ENCODE assay signal across 28 mouse cellular contexts in the genomic region with DNA sequence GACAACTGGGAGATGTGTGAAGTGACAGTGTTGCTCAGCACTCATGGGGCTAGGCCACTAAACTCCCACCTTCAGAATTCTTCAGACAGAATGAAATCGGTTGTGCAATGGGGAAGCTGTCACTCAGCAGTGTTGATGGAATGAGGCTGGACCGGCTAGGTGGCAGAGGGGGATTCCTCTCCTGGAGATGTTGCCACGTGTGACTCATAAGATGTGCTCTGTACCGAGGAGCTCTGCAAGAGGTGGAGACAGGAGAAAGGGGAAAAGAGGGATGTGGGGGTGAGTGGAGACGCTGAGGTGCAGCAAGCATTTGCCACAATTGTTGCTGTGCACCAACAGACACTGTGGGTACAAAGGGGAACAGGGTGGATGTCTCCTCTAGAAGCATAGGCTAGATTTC.
A peak's percentile ranks its signal among the peaks of the same experiment; 100 is the strongest.
DNase-seq lines count a peak whose midpoint lies in the region; ATAC-seq and TF ChIP-seq lines count a peak whose summit lies in the region.
"Had no signal": no experiment of that assay in that cellular context is flagged by ENCODE, and none has a peak within 500 bp of the region (broad histone marks: within the 10 kb centered on the region; RNA-seq: fewer than 3 reads in every experiment).

No protein-coding gene starts in this region.

- DNase-seq in embryo, embryonic 10 days (ENCODE audit: low spot score): peak; percentile 11
- DNase-seq in embryo, embryonic 9.5 days (ENCODE audit: extremely low spot score): no peak
- DNase-seq in lung, embryonic 14.5 days: peak; percentile 52
- no peak for DNase-seq in lung, postnatal 10 days
- DNase-seq in urinary bladder, postnatal 25 days (ENCODE audit: low spot score): peak; percentile 15
- DNase-seq in urinary bladder, postnatal 36 days (ENCODE audit: low spot score in 2 of 2): no peak
- DNase-seq in midbrain, embryonic 14.5 days: no peak
- no peak for DNase-seq in kidney, postnatal 14 days
- DNase-seq: adrenal gland, postnatal 14 days; cerebellum, adult 11-12 months; cerebellum, postnatal 10 days; gastrocnemius, postnatal 10 days; heart, postnatal 36 days; kidney, adult 8-10 months; layer of hippocampus, postnatal 36 days; lung, postnatal 14 days; right cerebral cortex, postnatal 4 days had no signal

- ATAC-seq in lung, embryonic 14.5 days (ENCODE audit: insufficient read depth): peak; percentile 62
- ATAC-seq in midbrain, embryonic 14.5 days (ENCODE audit: low FRiP score, low TSS enrichment): no peak
- ATAC-seq: forebrain, embryonic 16.5 days; intestine, embryonic 16.5 days had no signal

- 37% methylated on average over 5 of the region's 5 CpGs for WGBS in lung, embryonic 14.5 days
- WGBS in midbrain, embryonic 14.5 days: 80% methylated on average over 5 of the region's 5 CpGs

- H3K4me1 ChIP-seq in lung, embryonic 14.5 days (ENCODE audit: insufficient read depth): peaks cover 7% of the 10 kb centered on the region
- H3K4me1 ChIP-seq in midbrain, embryonic 14.5 days (ENCODE audit: control insufficient read depth, insufficient read depth, low read length): no peaks in the 10 kb centered on the region
- H3K4me1 ChIP-seq: embryonic facial prominence, embryonic 12.5 days; forebrain, embryonic 10.5 days; hindbrain, embryonic 13.5 days; limb, embryonic 12.5 days; neural tube, embryonic 13.5 days had no signal

- no peaks in the 10 kb centered on the region for H3K36me3 ChIP-seq in lung, embryonic 14.5 days (ENCODE audit: insufficient read depth)
- H3K36me3 ChIP-seq in midbrain, embryonic 14.5 days (ENCODE audit: control insufficient read depth, insufficient read depth, low read length): no peaks in the 10 kb centered on the region
- H3K36me3 ChIP-seq: embryonic facial prominence, embryonic 12.5 days; forebrain, embryonic 10.5 days; heart, embryonic 15.5 days; hindbrain, embryonic 13.5 days; limb, embryonic 12.5 days; neural tube, embryonic 13.5 days had no signal

- H3K9ac ChIP-seq in lung, embryonic 14.5 days: no peak overlapping the region
- H3K9ac ChIP-seq in midbrain, embryonic 14.5 days (replicated peaks; ENCODE audit: low read length): no peak overlapping the region
- H3K9ac ChIP-seq: embryonic facial prominence, embryonic 12.5 days; heart, embryonic 15.5 days; hindbrain, embryonic 13.5 days; limb, embryonic 12.5 days; neural tube, embryonic 13.5 days had no signal

- H3K9me3 ChIP-seq in lung, embryonic 14.5 days (ENCODE audit: low read depth, low read length): no peaks in the 10 kb centered on the region
- H3K9me3 ChIP-seq in midbrain, embryonic 14.5 days (ENCODE audit: control insufficient read depth, low read length): no peaks in the 10 kb centered on the region
- H3K9me3 ChIP-seq: embryonic facial prominence, embryonic 12.5 days; forebrain, embryonic 10.5 days; heart, embryonic 15.5 days; hindbrain, embryonic 13.5 days; limb, embryonic 12.5 days; neural tube, embryonic 13.5 days had no signal

- no peak overlapping the region for H3K27ac ChIP-seq in lung, embryonic 14.5 days (ENCODE audit: low read depth)
- H3K27ac ChIP-seq in midbrain, embryonic 14.5 days (replicated peaks; ENCODE audit: low read depth, low read length): no peak overlapping the region
- H3K27ac ChIP-seq: embryonic facial prominence, embryonic 12.5 days; forebrain, embryonic 10.5 days; heart, embryonic 15.5 days; hindbrain, embryonic 13.5 days; kidney, postnatal 0 days; limb, embryonic 12.5 days; neural tube, embryonic 13.5 days had no signal

- H3K27me3 ChIP-seq in lung, embryonic 14.5 days (ENCODE audit: insufficient read depth, low read length): no peaks in the 10 kb centered on the region
- no peaks in the 10 kb centered on the region for H3K27me3 ChIP-seq in midbrain, embryonic 14.5 days (ENCODE audit: control insufficient read depth, insufficient read depth, low read length)
- H3K27me3 ChIP-seq: embryonic facial prominence, embryonic 12.5 days; heart, embryonic 15.5 days; hindbrain, embryonic 13.5 days; limb, embryonic 12.5 days; neural tube, embryonic 13.5 days had no signal

- no peak overlapping the region for H3K4me2 ChIP-seq in lung, embryonic 14.5 days
- H3K4me2 ChIP-seq in midbrain, embryonic 14.5 days (ENCODE audit: low read length): no peak overlapping the region
- H3K4me2 ChIP-seq: embryonic facial prominence, embryonic 12.5 days; hindbrain, embryonic 13.5 days; limb, embryonic 12.5 days; midbrain, embryonic 11.5 days; neural tube, embryonic 13.5 days had no signal

- no peak overlapping the region for H3K4me3 ChIP-seq in lung, embryonic 14.5 days (ENCODE audit: low read depth, low read length)
- H3K4me3 ChIP-seq in midbrain, embryonic 14.5 days (replicated peaks; ENCODE audit: low read depth, low read length): no peak overlapping the region
- H3K4me3 ChIP-seq: embryonic facial prominence, embryonic 12.5 days; forebrain, embryonic 10.5 days; heart, embryonic 15.5 days; hindbrain, embryonic 13.5 days; limb, embryonic 12.5 days; myocyte; neural tube, embryonic 13.5 days had no signal

- no peak for TF ChIP-seq CTCF in lung, embryonic 14.5 days (IDR thresholded peaks at IDR 0.05; ENCODE audit: low read depth)

Comparison
In these comparisons a context has a peak if more than half of its experiments do, and no peak if none do; other contexts are left out.
1. DNase-seq: peak in embryo, embryonic 10 days (single experiment), lung, embryonic 14.5 days (single experiment) and urinary bladder, postnatal 25 days (single experiment); none in embryo, embryonic 9.5 days (single experiment), lung, postnatal 10 days (single experiment), urinary bladder, postnatal 36 days (0 of 2), midbrain, embryonic 14.5 days (single experiment) and kidney, postnatal 14 days (single experiment).